Mouse (Mus musculus): Measurements from ENCODE around the gene Lamc3.
A peak's percentile ranks its signal among the peaks of the same experiment; 100 is the strongest.

The Lamc3 gene

DNA sequence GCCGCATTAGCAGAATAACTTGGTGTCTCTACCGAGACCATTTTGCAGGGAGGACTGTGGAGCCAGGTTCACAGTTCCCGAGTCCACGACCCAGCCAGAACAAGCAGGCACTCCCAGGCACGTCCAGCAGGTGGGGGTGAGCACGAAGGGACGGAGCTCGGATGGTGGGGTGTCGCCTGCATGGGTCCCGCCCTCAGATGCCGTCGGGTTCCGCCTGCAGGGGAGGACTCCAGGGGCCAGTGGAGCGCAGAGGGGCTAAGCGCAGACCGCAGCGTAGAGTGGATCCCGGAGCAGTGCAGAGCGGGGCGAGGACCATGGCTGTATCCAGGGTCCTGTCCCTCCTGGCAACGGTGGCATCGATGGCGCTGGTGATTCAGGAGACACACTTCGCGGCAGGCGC lies at the start of gene Lamc3:
Gene Lamc3, plus strand, starts transcription at position 262 of the 400 bp plus-strand sequence.
- peak in 1 of 2 experiments; percentile 11 for DNase-seq

DNA sequence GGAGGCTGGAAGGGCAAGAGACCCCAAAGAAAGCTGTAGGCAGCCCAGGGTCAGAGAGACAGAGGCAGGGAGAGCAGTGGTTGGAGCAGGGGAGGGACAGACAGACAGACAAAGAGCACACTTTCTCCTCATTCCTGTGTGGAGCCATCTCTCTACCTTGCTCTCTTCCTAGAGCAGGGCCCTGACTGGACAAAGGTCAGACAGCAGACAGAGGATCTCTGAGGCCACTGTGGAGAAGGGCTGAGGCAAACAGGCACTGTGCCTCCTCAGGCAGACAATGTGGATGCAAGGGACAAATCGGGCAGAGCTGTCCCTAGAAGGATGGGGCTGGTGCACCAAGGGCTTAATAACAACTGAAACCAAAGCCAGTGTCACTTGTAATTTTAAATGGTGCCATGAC lies 48.2 kb upstream of the Lamc3 start:
- DNase-seq = no peak

DNA sequence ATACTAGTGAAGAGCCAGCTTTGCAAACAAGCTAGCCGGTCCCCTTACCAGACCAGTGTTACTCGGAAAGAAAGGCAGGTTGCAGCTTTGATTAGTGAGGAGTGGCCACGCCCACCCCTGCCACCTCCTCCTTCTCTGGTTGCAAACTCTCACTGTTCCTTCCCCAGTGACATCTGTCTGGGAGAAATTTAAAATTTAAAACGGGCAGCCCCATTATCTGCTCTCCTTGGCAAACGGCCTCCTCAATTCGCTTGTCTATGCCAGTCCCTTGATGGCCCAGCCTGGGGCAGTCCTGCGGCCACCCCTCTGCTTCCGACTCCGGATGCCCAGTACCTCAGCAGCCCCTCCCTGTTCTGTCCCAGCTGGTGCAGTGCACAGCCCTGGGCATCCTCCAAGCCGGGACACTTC lies 42.4 kb upstream of the Lamc3 start:
- DNase-seq = no peak

DNA sequence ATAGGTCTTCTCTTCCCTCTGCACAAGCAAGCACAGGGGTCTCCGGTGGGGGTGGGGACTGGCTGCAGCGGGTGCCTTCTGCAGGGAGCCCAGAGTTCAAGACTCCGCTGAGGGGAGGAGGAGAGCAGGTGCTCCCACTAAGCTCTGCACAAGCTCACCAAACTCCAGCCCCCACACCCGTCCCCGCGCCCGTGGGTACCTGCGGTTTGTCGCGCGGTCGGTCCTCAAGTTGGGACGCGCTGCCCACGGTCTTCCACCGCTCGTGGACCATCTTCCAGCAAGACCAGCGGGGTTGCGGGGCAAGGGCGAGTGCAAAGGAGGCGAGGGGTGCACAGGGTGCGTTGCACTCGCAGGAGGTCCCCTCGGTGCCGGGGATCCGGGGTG lies 41.6 kb upstream of the Lamc3 start:
- DNase-seq = no peak

DNA sequence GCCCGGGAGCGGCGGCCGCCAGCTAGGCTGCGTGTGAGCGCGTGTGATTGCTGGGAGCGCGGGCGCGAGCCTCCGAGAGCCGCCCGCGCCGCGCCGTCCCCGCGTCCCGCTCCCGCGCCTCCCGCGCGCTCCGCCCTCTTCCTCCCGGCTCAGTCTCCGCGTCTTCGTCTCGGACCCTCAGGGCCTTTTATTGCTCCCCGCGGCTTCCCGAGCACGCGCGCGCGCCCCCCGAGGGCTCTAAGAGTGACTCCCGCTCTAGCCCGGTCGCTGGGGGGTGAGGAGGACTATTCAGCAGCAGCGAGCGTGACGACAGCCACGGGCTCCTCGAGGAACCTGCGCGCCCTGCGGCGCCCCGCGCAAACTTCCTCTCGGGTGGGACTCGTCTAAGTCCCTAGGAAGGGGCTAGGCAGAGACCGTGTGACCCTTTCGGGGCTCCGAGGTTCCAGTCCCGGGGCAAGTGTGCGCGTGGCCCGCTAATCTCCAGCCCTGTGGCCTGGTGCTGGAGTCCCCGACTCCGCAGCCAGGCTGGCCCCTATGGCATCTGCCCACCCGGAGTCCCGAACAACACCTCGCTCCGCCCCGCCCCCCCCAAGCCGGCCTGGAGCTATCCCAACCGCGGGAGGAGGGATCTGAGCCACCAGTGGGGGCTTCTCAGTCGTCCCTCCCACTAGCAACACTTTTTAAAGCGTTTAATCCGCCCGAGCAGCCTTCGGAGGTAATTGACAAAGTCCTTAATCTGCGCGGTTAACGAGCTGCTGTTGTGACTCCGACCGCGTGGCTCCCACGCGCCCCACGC lies 41.0 kb upstream of the Lamc3 start, which contains the start of gene Fibcd1:
Gene Fibcd1, minus strand, starts transcription at position 110 of the 796 bp plus-strand sequence.
- no peak for DNase-seq

DNA sequence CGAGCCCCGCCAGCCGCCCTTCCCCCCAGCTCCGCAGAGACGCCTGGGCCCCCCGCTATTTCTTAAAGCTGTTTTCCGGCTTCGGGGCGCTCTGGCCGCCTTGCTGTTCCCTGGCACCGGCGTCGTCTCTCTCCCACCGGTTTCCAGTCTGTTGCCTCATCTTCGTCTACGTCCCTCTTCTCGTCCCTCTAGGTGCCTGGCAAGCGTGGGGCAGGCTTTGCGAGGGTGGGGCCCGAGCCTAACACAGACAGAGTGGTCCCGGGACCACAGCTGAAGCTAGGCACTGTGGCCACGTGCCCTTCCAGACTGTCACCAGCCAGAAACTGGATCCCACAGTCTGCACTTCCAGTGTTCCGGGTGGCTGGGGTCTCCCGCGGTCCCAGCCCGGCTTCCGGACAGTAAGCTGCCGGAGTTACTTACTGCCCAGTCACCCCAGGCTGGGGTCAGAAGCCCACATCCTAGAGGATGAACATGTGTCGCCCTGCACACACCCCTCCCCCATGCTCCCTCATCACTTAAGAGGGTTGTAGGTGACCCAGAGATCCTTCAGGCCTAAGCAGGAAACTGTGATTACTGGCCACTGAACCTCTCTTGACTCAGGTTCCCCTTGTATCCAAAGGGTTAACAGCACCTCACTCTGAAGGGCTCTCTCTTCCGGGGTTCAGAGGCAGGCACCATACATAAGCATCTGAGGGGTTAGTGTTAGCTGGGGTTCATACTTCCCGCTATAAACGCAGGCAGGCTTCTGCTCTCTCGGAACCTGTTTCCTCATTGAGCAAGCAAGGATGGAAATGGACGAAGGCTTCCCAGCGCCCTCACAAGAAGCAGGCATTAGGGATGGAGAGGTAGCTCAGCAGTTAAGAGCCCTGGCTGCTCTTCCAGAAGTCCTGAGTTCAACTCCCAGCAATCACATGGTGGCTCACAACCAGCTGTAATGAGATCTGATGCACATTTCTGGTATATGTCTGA lies 40.1 kb upstream of the Lamc3 start:
- no peak for DNase-seq

DNA sequence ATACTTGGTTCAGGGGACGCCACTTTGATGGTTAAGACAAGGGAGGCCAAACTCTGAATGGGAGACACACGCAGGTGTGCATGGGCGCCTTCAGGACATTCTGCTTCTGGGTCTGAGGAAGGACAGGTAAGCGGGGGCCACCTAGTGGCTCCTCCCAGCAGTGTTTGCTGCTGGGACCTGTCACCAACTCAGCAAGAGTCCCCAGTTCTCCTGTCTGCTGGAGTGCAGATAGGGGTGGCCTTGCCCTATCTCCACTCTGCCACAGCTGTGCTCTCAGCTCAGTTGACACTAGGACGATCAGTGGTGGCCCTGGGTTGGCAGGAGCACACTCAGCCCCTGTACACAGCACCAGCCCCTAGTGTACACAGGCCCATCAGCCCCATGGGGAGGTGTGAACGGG lies 39.2 kb upstream of the Lamc3 start:
- peak; percentile 36 to 60 for DNase-seq

DNA sequence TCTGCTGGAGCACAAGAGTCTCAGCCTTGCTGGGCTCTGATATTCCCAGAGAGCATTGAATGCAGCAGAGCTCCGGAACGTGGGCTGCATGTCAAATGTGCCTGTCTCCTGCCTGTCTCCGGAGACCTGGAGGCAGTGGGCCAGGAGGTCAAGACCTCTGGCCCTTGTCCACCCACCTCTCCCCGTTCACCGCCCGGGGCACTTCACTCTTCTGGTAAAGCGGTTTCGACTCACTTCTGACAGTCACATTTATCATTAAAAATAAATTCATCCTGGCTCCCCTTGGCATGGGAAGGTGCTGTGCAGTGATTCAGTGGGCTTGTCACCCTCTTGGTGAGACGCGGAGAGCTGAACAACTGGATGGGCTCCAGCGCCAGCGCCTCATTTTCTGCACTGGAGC lies 37.0 kb upstream of the Lamc3 start:
- DNase-seq = no peak

DNA sequence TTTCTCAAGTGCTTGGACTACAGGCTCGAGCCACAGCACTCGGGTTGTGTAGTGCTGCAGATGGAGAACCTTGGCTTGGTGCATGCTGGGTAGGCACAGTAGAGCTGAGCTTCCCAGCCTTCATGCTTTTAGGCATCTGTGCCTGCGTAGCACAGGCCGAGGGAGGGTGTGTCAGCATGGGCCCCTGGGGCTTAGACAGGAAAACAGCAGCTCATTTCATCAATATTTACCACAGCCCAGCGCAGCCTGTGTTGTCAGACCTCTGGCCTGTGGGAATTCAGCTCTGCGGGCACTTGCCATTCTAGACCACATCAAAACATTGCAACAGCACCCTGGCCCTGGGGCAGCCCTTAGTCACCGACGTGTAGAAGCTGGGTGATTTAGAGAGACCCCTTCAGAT lies 31.1 kb upstream of the Lamc3 start:
- no peak for DNase-seq

DNA sequence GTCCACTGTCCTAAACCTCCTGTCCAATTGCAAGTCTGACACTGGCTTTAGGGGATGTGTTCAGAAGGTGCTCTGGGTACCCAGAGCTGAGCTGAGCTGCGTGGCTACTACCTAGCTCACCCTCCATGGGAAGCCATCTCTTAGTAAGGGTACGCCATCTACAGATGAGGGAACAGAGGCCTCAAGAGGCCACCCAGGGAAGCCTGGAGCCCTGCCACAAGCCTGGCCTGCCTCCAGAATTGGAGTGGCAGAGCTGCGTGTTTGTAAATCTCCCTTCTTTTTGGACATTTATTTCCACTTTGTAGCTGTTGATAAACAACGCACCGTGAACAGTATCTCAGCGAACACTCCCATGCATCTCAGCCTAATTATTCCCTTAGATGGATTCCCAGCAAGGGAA lies 29.9 kb upstream of the Lamc3 start:
- DNase-seq = no peak

DNA sequence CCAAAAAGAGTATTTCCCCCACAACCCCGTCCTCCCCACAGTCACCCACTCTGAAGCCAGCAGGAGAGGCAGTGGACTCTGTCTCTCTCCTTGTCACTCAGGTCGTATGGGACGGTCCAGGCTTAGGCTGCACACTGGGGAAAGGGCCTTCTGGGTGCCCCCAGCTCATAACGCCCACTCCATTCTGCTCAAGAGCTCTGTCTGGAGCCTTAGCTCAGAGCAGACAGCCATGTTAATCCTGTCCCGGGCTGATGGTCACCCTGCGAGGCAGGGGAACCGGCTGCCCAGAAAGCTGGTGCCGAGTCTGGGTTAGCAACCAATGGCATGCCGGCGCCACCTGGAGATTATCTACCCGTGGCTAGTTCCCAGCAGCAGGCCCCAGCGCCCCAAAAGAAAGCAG lies 28.6 kb upstream of the Lamc3 start:
- DNase-seq = no peak

DNA sequence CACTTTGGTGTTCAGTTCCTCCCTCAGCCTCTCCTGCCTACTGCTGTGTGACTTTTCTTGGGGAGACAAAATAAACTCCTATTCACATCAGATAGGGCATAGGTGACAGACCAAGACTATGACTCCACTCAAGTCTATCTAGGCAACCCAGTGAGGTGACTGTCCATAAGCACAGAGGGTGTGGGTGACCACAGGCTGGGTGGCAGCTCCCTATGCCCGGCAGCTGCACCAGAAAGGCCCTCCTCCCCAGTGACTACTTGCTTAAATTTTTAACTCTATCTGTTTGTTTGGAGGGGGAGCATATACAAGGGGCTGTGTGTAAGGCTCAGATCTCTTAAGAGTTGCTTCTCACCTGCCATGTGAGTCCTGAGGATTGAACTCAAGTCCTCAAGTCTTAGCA lies 24.2 kb upstream of the Lamc3 start:
- no peak for DNase-seq

DNA sequence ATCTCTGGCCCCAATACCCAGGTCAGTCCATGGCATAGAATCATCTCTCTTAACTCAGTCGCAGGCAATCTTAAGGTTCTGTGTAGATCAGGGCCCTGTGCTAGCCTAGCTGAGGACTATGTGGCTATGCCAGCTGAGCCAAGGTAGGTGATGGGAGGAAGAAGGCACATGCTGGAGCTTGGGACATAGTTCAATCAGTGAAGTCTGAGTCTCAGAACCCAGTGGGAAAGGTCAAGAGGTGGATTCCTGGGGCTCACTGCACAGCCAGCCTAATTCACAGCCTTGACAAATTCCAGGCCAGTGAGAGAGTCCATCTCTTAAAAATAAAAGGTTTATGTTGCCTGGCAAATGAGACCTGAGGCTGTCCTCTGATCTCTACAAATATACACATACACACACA lies 23.3 kb upstream of the Lamc3 start:
- DNase-seq = no peak

DNA sequence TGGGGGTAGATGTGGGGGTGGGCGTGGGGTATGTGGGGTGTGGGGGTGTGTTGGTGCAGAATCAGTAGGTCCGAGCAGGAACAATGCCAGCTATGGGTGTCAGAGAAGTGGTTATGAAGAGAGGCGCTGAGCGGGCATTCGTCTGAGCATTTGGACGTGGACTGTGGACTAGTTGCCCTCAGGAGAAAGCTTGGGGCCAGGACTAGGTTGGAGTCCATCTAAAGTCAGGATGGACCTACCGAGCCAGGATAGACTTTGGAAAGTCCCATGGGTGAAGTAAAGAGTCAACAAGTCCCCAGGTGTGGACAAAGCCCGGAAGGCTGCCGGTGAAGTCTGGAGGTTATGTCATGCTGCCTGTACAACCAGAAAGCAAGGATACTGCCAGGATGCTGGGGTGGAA lies 22.2 kb upstream of the Lamc3 start:
- DNase-seq = no peak

DNA sequence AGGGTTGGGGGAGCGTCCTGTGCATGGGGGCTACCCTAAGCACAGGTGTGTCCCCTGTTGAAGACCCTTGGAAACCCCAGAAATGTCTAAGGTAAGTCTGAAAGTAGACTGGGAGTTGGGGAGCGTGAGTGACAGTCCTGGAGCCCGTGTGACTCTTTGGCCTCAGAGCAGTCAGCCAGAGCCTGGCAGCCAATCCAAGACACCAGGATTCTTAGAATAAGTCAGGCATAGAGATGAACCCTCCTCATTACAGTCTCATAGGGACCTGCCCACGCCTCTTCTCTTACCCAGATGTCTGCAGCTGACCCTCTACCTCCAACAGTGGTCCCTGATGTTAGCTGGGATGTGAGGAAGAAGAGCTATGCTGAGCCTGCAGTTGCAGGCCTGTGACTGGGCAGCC lies 21.8 kb upstream of the Lamc3 start:
- no peak for DNase-seq

DNA sequence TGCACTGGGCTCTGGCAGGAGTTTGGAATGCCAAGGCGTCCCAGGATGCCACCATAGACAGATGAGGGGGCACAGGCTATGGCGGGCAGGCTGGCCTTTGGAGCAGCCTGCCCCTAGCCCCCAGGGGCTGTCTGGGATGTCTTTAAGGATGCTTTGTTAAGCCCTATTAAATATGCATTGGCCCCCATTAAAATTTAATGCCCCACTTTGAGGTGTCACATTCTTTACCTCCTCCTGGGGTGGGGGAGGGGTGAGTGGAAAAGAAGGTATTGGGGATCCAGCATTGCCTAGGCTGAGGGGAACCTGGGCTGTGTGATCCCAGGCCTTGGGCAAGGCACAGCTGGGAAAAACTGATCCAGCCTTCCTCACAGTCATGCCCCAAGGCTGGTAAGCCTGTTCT lies 21.3 kb upstream of the Lamc3 start:
- no peak for DNase-seq

DNA sequence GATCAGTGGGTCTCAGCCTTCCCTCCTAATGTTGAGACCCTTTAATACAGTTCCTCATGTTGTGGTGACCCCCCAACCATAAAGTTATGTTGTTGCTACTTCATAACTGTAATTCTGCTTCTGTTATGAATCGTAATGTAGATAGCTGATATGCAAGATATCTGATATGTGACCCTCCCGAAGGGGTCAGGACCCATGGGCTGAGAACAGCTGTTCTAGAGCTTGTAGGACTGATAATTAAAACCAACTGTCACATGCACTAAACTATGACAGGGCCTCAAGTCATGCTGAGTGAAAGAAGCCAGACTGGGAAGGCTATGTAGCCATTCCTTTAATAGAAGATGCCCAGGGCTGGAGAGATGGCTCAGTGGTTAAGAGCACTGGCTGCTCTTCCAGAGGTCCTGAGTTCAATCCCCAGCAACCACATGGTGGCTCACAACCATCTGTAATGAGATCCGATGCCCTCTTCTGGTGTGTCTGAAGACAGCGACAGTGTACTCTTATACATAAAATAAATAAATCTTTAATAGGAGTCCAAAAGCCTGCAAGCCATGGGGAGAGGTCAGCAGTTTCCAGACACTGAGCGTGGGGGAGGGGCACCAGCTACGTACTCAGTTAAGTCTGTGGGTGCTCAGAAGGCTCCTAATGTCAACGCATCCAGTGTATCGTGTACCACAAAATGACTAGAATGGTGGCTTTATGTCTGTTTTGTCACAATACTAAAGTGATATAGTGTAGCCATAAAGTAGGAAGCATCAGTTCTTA lies 19.1 kb upstream of the Lamc3 start:
- no peak for DNase-seq

DNA sequence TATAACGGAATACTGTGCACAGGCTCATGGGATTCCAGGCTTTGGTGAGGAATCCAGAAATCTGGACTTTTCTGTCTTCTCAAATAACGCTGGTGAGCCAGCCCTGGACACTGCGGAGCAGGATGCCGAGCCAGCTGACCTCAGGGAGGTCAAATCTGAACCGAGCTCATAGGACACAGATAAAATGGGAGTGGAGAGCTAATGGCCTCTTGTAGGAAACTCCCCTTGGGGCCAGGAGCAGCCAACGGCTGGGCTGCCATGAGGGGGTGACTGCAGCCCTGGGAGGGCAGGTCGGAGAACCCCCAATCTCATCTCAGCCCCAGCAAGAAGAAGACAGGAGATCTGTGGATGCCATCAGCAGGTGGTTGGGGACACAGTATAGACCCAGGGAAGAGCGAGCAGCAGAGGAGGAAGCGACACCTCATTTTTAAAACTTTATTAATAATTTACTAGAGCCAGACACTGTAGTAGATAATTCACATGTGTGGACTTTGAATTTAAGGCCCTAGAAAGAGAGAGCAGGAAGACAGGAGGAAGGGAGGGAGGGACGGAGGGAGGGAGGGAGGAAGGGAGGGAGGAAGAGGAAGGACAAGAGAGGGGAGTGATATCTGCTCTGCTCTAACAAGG lies 18.4 kb upstream of the Lamc3 start:
- no peak for DNase-seq

DNA sequence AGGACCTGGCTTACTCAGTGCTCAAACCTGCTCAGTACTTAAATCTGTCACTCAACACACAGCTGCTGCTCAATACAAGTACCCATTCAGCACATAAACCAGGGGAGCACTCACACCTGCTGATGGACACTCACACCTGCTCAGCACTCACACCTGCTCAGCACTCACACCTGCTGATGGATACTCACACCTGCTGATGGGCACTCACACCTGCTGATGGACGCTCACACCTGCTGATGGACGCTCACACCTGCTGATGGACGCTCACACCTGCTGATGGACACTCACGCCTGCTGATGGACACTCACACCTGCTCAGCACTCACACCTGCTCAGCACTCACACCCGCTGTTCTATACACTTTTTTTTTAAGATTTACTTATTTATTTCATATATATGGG lies 17.4 kb upstream of the Lamc3 start:
- no peak for DNase-seq

DNA sequence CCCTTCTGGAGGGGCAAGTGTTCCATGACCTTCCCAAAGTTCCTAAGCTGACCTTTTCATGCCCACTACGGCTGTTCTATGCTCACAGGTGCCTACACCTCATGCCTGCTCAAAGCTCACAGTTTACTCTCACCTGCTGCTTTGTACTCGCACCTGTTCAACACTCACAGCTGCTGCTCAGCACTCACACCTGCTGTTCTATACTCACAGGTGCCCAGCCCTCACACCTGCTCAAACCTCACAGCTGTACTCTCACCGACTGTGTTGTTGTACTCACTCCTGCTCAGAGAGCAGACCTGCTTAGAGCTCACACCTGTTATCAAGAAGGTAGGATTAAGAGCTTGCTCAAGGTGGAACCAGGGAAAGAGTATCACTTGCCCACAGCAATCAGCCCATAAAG lies 16.4 kb upstream of the Lamc3 start:
- no peak for DNase-seq

DNA sequence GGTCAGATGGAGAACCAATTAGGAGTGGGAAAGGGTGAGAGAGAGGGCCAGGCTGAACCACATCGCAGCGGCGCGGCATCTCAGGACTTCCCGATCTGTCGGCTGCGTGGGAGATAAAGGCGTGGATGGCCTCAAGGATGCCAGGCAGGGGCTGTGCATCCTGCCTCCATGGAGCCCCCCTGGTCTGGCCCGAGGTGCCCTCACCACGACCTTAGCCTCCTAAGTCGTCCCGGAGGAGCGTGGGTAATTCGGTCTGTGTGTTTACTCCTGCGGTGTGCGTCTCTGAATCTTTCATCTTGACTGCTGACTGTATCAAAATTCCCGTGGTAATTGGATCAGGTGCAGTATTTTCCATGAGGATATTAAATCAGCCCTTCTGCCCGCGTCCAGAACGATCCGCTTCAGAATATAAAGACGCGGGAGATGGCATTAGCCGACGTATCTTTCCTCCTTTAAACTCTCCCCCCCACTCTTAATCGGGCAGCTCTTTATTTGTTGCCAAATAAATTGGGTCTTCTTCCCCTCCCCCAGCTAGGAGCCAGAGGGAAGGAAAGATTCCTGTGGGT lies 12.7 kb upstream of the Lamc3 start:
- DNase-seq = no peak

DNA sequence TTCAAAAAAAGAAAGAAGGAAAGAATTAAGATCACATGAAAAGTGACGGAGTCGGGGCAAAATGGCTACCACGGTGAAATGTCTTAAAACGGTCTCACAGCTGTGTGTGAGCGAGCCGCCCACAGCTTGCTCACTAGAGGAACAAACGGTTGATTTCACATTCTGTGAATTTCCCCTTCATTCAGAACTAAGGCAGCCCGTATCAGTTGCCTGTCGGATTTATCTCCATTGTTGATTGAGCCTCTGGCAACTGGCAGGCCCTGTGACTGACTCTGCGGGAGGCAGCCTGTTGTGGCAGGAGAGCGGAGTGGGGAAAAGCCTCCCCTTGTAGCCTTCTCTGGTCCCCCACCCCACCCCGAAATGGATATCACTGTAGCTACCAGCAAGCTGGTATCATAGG lies 10.6 kb upstream of the Lamc3 start:
- no peak for DNase-seq

Measured in spleen, adult 18-20 months (tissue).